Mouse (Mus musculus) erythroblast, embryonic 14.5 days (primary cell): ENCODE results near the gene Cdh8. TPM values are rescaled to one million over a fixed set of nuclear protein-coding genes. Genes with fewer than 3 reads are reported as not detected.

Source experiments
- H3K27me3 ChIP-seq: 2 replicates; pipeline ENCODE4 v1.6.1; 2012; ENCODE audit warnings: inconsistent platforms; ENCODE audit not compliant: control insufficient read depth
- H3K36me3 ChIP-seq: 2 replicates; pipeline ENCODE4 v1.6.1; 2012; ENCODE audit warnings: mild to moderate bottlenecking, inconsistent platforms; ENCODE audit not compliant: control insufficient read depth
- H3K4me1 ChIP-seq: 2 replicates; pipeline ENCODE4 v1.6.1; 2012; ENCODE audit warnings: inconsistent platforms; ENCODE audit not compliant: control insufficient read depth
- H3K4me3 ChIP-seq: replicated peaks from 2 replicates; pipeline ENCODE3; 2012; ENCODE audit warnings: moderate library complexity, mild to moderate bottlenecking, inconsistent platforms
- H3K9me3 ChIP-seq: 2 replicates; pipeline ENCODE4 v1.6.1; 2012; ENCODE audit warnings: low read length, inconsistent platforms, mixed read lengths; ENCODE audit not compliant: control insufficient read depth
- GATA1 ChIP-seq: IDR thresholded peaks from 2 replicates; pipeline ENCODE4 v1.6.1; 2012; ENCODE audit warnings: low read length, inconsistent platforms, mixed read lengths
- TAL1 ChIP-seq: IDR thresholded peaks from 3 replicates; pipeline ENCODE4 v1.6.1; 2012; ENCODE audit warnings: low read length, inconsistent platforms, mixed read lengths
- polyA plus RNA-seq: library from polyadenylated mRNA; stranded (reverse); fragments of >175 nt; gene quantifications from 2 replicates; pipeline ENCODE4 v1.2.3, GENCODE M21; 2012

The Cdh8 gene
- polyA plus RNA-seq, 1 experiment: not detected

DNA sequence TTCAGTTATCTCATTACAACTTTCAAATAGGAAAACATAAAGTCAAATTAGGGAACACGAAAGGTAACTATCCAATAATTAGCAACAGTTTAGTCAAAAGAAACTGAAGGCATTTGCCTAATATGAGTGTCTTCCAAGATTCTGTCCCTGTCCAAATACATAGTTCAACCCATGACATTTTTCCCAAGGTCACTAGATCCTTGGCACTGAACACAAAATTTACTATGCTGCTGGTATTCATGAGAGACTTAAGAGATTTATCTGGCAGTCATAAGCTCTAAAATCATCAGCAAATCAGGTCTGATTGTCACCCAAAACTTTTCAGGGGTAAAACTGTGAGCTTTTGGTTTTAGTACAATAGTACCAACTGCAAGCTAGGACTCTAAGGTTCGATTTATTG is 101.7 kb downstream of the Cdh8 start:
- no peak for TF ChIP-seq GATA1
- TF ChIP-seq TAL1: no peak
- no peaks in the 10 kb centered on the region for H3K36me3 ChIP-seq
- H3K4me3 ChIP-seq: no peak overlapping the region
- no peaks in the 10 kb centered on the region for H3K27me3 ChIP-seq
- H3K4me1 ChIP-seq: no peaks in the 10 kb centered on the region
- H3K9me3 ChIP-seq: no peaks in the 10 kb centered on the region

DNA sequence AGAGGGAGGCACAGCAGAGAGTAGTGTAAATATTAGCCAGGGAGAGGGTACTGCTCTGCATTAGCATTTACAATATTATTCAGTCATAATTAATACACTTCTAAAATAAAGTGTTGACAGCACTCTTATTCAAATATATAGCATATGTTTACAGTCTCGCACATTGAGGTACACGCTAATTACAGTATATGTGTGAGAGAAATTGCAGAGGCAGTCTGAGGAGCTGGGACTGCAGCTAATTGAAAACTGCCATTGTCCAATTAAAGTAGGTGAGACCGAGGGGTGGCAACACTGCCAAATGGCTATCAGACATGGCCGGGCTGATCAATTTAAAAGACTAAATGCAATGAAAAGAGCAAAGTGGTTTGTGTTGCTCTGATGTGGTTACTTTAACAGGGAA is 112.1 kb downstream of the Cdh8 start:
- Histone ChIP-seq H3K4me3 (no peak overlapping the region), H3K4me1 (no peaks in the 10 kb centered on the region), H3K36me3 (no peaks in the 10 kb centered on the region), H3K27me3 (no peaks in the 10 kb centered on the region), H3K9me3 (peaks cover 3% of the 10 kb centered on the region; the same call in 1 of the 2 replicates)
- no peak for TF ChIP-seq GATA1
- TF ChIP-seq TAL1: no peak

DNA sequence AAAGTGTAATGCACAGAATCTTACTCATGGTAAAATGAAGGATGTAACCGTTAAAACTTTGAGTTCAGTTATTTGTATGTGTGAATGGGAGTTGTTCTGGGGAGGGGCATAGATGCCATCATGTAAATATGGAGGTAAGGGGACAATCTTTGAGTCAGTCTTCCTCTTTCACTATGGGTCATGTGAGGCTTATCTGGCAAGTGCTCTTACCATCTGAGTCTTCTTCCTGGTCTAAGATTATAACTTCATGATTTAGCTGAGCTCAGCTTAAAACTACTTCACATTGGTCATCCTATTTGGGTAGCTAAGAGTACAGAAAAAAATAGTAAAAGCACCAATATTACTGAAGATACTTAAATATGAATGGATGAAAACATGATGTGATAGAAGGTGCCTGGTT is 126.1 kb downstream of the Cdh8 start:
- no peaks in the 10 kb centered on the region for H3K27me3 ChIP-seq
- H3K36me3 ChIP-seq: no peaks in the 10 kb centered on the region
- TF ChIP-seq TAL1: no peak
- TF ChIP-seq GATA1: no peak
- peaks cover 4% of the 10 kb centered on the region; the same call in 1 of the 2 replicates for H3K9me3 ChIP-seq
- no peak overlapping the region for H3K4me3 ChIP-seq
- no peaks in the 10 kb centered on the region for H3K4me1 ChIP-seq

DNA sequence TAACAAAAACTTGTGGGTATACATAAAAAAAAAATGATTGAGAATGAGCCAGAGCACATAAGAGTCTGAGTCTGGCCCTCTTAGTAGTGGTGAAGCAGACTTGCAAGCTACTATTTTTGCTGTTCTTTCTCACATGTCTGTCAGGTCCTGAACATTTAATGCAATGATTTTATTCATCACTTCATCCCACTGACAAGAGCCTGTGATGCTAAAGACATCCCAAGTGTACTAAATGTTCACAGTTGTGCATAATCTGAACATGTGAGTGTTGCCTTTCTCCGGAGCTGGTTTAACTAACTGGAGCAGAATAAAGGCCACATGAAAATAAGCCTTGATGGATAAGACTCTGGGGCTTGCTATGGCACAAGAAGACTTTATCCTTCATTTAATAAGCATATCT is 131.2 kb downstream of the Cdh8 start:
- TF ChIP-seq GATA1: no peak
- TF ChIP-seq TAL1: no peak
- no peaks in the 10 kb centered on the region for H3K27me3 ChIP-seq
- H3K9me3 ChIP-seq: no peaks in the 10 kb centered on the region
- no peaks in the 10 kb centered on the region for H3K4me1 ChIP-seq
- H3K4me3 ChIP-seq: no peak overlapping the region
- no peaks in the 10 kb centered on the region for H3K36me3 ChIP-seq

DNA sequence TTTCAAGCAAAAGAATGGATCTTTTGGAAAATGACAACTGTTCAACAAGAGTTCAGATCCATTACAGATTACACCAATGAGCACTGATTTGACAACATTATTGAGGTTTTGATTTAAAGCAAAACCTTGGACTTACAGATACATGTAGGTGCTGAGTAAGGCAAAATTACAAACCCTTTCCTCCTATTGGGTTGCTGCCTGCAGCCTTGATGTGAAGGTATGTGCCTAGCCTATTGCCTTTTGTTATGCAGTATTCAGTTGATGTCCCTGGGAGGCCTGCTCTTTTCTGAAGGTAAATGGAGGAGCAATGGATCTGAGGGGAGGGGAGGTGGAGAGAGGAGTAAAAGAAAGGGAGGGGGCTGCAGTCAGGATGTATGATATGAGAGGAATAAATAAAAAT is 135.9 kb downstream of the Cdh8 start:
- H3K4me1 ChIP-seq: no peaks in the 10 kb centered on the region
- no peaks in the 10 kb centered on the region for H3K36me3 ChIP-seq
- H3K9me3 ChIP-seq: no peaks in the 10 kb centered on the region
- TF ChIP-seq GATA1: no peak
- TF ChIP-seq TAL1: no peak
- no peaks in the 10 kb centered on the region for H3K27me3 ChIP-seq
- no peak overlapping the region for H3K4me3 ChIP-seq

DNA sequence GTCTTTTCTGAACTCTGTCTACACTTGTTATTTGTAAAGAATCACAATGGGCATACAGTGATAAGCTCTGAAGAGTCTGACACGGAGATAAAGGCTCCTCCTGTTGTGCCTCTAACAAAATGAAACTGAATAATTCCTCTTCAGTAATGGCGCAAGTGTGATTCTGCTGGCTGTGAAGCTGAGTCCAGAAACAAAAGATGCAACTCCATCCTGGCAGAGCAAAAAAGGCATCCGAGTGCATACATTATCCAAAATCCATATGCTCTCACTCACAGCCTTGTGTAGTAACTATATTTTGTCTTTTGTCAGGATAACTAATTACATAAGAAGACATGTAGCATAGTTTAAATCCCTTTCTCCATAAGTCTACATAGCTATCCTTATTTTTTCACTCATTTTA is 149.1 kb downstream of the Cdh8 start:
- Histone ChIP-seq H3K4me3 (no peak overlapping the region), H3K9me3 (no peaks in the 10 kb centered on the region; the same call in 1 of the 2 replicates), H3K27me3 (no peaks in the 10 kb centered on the region), H3K36me3 (no peaks in the 10 kb centered on the region), H3K4me1 (no peaks in the 10 kb centered on the region)
- TF ChIP-seq TAL1: no peak
- no peak for TF ChIP-seq GATA1

DNA sequence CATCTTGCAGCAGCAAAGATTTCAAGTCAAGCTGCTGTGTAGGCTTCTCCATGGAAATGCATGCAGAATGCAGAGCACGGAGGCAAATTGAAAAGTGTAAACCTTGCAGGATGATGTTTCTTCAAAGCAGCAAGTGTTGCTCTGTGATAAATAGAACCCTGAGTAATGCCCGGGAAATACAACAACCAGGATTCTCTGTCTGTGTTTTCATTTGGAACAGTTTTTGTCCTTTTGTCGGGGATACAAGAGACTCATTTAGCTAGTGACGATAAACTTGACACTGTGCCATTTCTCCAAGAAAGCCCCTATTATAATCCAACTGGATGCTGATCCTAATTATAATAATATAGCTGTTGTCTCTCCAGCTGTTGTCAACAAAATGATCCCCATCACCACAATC is 181.9 kb downstream of the Cdh8 start:
- Histone ChIP-seq H3K4me3 (no peak overlapping the region), H3K9me3 (peaks cover 3% of the 10 kb centered on the region), H3K36me3 (no peaks in the 10 kb centered on the region), H3K27me3 (no peaks in the 10 kb centered on the region), H3K4me1 (no peaks in the 10 kb centered on the region)
- TF ChIP-seq GATA1 (no peak), TAL1 (no peak)

DNA sequence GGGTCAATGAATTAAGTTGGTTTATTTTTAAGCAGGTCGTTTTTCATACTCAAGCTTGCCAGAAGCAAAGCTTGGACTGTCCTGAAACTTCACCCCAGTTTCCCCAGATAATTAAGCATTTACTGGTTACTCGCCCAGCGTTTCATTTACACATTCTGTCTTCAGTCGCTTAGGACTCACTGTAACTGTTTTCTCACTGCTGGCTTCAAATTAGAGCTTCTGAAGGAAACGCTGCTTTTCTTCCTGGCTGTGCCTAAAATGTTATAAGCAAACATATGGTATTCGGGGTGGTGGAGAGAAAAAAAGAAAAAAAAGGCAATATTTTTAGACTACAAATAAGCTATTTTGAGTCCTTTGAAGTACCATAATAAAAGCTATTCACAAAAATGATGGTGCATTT is 192.6 kb downstream of the Cdh8 start:
- Histone ChIP-seq H3K27me3 (no peaks in the 10 kb centered on the region), H3K9me3 (peaks cover 2% of the 10 kb centered on the region; the same call in 1 of the 2 replicates), H3K4me1 (no peaks in the 10 kb centered on the region), H3K36me3 (no peaks in the 10 kb centered on the region), H3K4me3 (no peak overlapping the region)
- TF ChIP-seq TAL1 (no peak), GATA1 (no peak)

DNA sequence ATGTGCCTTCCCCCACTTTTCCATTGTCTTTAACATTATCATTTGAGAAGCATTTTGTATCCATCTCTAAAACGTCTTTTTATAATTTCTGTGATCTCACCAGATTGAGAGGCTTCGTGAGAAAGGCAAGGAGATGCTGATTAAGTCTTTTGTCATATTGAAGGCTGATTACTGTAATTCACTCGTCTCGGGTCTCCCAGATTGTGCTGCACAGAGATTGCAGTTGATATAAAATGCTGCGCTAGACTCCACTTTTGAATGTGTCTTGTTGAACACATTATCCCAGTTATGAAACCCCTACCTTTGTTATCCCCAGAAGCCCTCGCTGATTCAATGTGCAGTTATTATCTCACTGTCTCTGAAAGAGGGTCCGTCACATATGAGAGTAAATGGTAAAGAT is 211.1 kb downstream of the Cdh8 start:
- no peaks in the 10 kb centered on the region for H3K27me3 ChIP-seq
- TF ChIP-seq TAL1 (no peak), GATA1 (no peak)
- no peaks in the 10 kb centered on the region for H3K9me3 ChIP-seq
- H3K4me3 ChIP-seq: no peak overlapping the region
- no peaks in the 10 kb centered on the region for H3K4me1 ChIP-seq
- no peaks in the 10 kb centered on the region for H3K36me3 ChIP-seq

DNA sequence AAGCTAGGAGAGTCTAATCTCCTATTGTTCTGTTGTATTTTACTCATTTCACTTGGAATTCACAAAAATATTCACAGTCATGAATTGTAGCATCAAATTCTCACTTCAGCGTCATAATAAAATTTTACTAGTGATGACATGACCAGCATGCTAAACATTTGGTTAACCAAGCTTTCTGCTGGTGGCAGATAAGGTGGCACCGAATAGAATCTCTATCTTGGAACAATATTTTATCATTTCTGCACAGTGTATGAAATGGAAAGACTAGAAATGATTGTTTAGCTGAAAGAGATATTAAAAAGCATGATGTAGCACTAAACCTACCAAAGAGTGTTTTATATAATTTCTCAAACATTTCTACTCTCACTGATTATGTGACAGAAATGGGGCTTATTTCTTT is 225.6 kb downstream of the Cdh8 start:
- Histone ChIP-seq H3K4me1 (no peaks in the 10 kb centered on the region), H3K4me3 (no peak overlapping the region), H3K9me3 (peaks cover 4% of the 10 kb centered on the region; the same call in 1 of the 2 replicates), H3K36me3 (no peaks in the 10 kb centered on the region), H3K27me3 (no peaks in the 10 kb centered on the region)
- TF ChIP-seq TAL1 (no peak), GATA1 (no peak)
